Mouse (Mus musculus) liver, embryonic 13.5 days (tissue): ENCODE measurements around the gene Slc37a1. TPM values are rescaled to one million over a fixed set of nuclear protein-coding genes. Genes with fewer than 3 reads are reported as not detected.

Source experiments
- ATAC-seq: fragments of 200-750 bp; cut with Nextera tagmentation; 2 replicates; pipeline ENCODE4 v1.8.0; 2017; ENCODE audit warnings: low read depth, mild to moderate bottlenecking, moderate number of reproducible peaks, moderate library complexity
- DNase-seq: peaks from one replicate; pipeline ENCODE4 v3.0.0; 2022
- H3K27ac ChIP-seq: fragments of 300-500 bp; sonication (generic); 2 replicates; pipeline ENCODE4 v1.5.1; 2015; ENCODE audit warnings: moderate library complexity, mild to moderate bottlenecking, inconsistent platforms
- H3K27me3 ChIP-seq: fragments of 300-500 bp; sonication (generic); 2 replicates; pipeline ENCODE4 v1.6.1; 2015; ENCODE audit warnings: mild to moderate bottlenecking, inconsistent platforms
- H3K36me3 ChIP-seq: fragments of 300-500 bp; sonication (generic); 2 replicates; pipeline ENCODE4 v1.6.1; 2015; ENCODE audit warnings: mild to moderate bottlenecking, inconsistent platforms
- H3K4me1 ChIP-seq: fragments of 300-500 bp; sonication (generic); replicated peaks from 2 replicates; pipeline ENCODE4 v1.6.1; 2015; ENCODE audit warnings: inconsistent platforms
- H3K4me2 ChIP-seq: fragments of 300-500 bp; sonication (generic); 2 replicates; pipeline ENCODE4 v1.6.1; 2015; ENCODE audit warnings: inconsistent platforms, mild to moderate bottlenecking, moderate library complexity
- H3K4me3 ChIP-seq: fragments of 300-500 bp; sonication (generic); replicated peaks from 2 replicates; pipeline ENCODE4 v1.5.1; 2015; ENCODE audit warnings: mild to moderate bottlenecking, inconsistent platforms
- H3K9ac ChIP-seq: fragments of 300-500 bp; sonication (generic); 2 replicates; pipeline ENCODE4 v1.6.1; 2015; ENCODE audit warnings: mild to moderate bottlenecking, inconsistent platforms
- H3K9me3 ChIP-seq: fragments of 300-500 bp; sonication (generic); replicated peaks from 2 replicates; pipeline ENCODE4 v1.6.1; 2016; ENCODE audit warnings: inconsistent platforms
- WGBS: fragments of 180-500 bp; shearing (Covaris S2); methylation state at CpG from one replicate; pipeline ENCODE4 v1.1.7; 2015; ENCODE audit not compliant: insufficient replicate concordance; 5-methylcytosine and 5-hydroxymethylcytosine counted together
- polyA plus RNA-seq: library from polyadenylated mRNA; unstranded; fragments of >200 nt; fragmentation: Nextera tagmentation; extraction: Ambion mirVana; gene quantifications from 2 replicates; pipeline ENCODE4 v1.2.1, GENCODE M21; 2015

Slc37a1 gene
- polyA plus RNA-seq, 1 experiment from 2014 or later, result 2.9 TPM

GRCm38 (mm10) chr17:31389432-31390050 is 102.9 kb downstream of the Slc37a1 start:
- H3K36me3 ChIP-seq, result no peaks in the 10 kb centered on the region
- H3K9me3 ChIP-seq, result no peaks in the 10 kb centered on the region
- no peak overlapping the region for H3K4me3 ChIP-seq
- no peak overlapping the region for H3K27ac ChIP-seq
- H3K9ac ChIP-seq, result no peak overlapping the region
- H3K4me1 ChIP-seq, result peaks cover 14% of the 10 kb centered on the region; the same call in 1 of the 2 replicates
- no peak for ATAC-seq
- no peak for DNase-seq
- WGBS, result 50% methylated on average over 3 of the region's 3 CpGs
- H3K4me2 ChIP-seq, result no peak overlapping the region
- H3K27me3 ChIP-seq, result peaks cover 41% of the 10 kb centered on the region

DNA sequence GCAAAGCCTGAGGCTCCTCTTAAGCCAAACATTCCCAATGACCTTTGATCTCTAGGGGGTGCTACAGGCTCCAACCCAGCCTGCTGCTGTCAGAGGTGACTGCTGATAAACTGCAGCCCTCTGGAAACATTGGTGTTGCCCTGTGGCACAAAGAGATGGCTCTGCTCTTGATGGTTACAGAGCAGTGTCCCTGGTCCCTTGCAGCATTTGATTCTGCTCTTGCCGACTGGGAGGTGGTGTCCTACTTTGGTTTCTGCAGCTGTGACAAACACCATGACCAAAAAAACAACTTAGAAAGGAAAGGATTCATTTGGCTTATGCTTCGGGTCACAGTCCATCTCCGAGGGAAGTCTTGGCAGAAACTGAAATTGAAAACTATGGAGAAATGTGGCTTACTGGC is 104.9 kb downstream of the Slc37a1 start:
- no peak overlapping the region for H3K27ac ChIP-seq
- no peak for ATAC-seq
- H3K4me3 ChIP-seq, result no peak overlapping the region
- DNase-seq, result no peak
- H3K4me2 ChIP-seq, result no peak overlapping the region
- H3K9ac ChIP-seq, result no peak overlapping the region
- no peaks in the 10 kb centered on the region for H3K9me3 ChIP-seq
- peaks cover 9% of the 10 kb centered on the region; the same call in 1 of the 2 replicates for H3K4me1 ChIP-seq
- H3K27me3 ChIP-seq, result peaks cover 21% of the 10 kb centered on the region
- 44% methylated on average over 3 of the region's 3 CpGs for WGBS
- H3K36me3 ChIP-seq, result no peaks in the 10 kb centered on the region

GRCm38 (mm10) chr17:31392041-31392440 is 105.4 kb downstream of the Slc37a1 start:
- no peak overlapping the region for H3K27ac ChIP-seq
- ATAC-seq, result no peak
- peaks cover 8% of the 10 kb centered on the region; the same call in 1 of the 2 replicates for H3K4me1 ChIP-seq
- H3K9ac ChIP-seq, result no peak overlapping the region
- H3K4me2 ChIP-seq, result no peak overlapping the region
- WGBS, result 62% methylated on average over 5 of the region's 5 CpGs
- peaks cover 16% of the 10 kb centered on the region for H3K27me3 ChIP-seq
- no peaks in the 10 kb centered on the region for H3K9me3 ChIP-seq
- no peak for DNase-seq
- H3K36me3 ChIP-seq, result no peaks in the 10 kb centered on the region
- no peak overlapping the region for H3K4me3 ChIP-seq

DNA sequence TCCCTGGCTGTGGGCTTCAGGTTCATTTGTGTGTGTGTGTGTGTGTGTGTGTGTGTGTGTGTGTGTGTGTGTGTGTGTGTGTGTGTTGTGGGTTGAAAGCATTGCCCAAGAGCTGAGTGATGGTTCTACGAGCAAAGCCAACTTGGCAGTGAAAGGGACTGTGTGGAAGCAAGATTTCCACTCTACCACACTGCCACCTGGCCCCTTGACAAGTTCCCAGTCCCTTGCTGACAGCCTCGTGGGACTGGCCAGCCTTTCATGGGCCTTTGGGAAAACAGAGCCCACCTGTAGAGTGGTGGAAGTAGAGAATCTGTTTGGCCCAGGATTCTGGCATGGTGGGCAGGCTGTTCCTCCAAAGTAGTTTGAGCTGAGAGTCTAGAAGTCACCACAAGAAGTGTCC is 107.2 kb downstream of the Slc37a1 start:
- 28% methylated on average over 2 of the region's 2 CpGs for WGBS
- no peak for ATAC-seq
- H3K4me3 ChIP-seq, result no peak overlapping the region
- H3K27me3 ChIP-seq, result no peaks in the 10 kb centered on the region
- no peaks in the 10 kb centered on the region for H3K36me3 ChIP-seq
- no peak overlapping the region for H3K4me2 ChIP-seq
- no peaks in the 10 kb centered on the region for H3K9me3 ChIP-seq
- DNase-seq, result no peak
- no peak overlapping the region for H3K27ac ChIP-seq
- H3K4me1 ChIP-seq, result peaks cover 6% of the 10 kb centered on the region; the same call in 1 of the 2 replicates
- no peak overlapping the region for H3K9ac ChIP-seq

GRCm38 (mm10) chr17:31400294-31400693 is 113.7 kb downstream of the Slc37a1 start:
- H3K4me3 ChIP-seq, result no peak overlapping the region
- H3K4me2 ChIP-seq, result no peak overlapping the region
- ATAC-seq (no peak), DNase-seq (no peak)
- 75% methylated on average over 6 of the region's 6 CpGs for WGBS
- H3K4me1 ChIP-seq, result no peaks in the 10 kb centered on the region
- H3K9ac ChIP-seq, result no peak overlapping the region
- H3K27me3 ChIP-seq, result no peaks in the 10 kb centered on the region
- H3K27ac ChIP-seq, result no peak overlapping the region
- H3K9me3 ChIP-seq, result no peaks in the 10 kb centered on the region
- no peaks in the 10 kb centered on the region for H3K36me3 ChIP-seq

Other genes with a start within 250 kb of the Slc37a1 start
- 6.1 and 6.2 TPM in 2 replicates for gene Abcg1, start 229.1 kb upstream of the Slc37a1 start, polyA plus RNA-seq
- gene Tff3, start 157.1 kb upstream of the Slc37a1 start, polyA plus RNA-seq, result 4.7 and 6.0 TPM in 2 replicates
- not detected in 2 replicates for gene Tff2, start 142.5 kb upstream of the Slc37a1 start, polyA plus RNA-seq
- 0.43 TPM in 1 of 2 replicates, not detected in the other for gene Tff1, start 121.5 kb upstream of the Slc37a1 start, polyA plus RNA-seq
- 0.12 and 0.16 TPM in 2 replicates for gene Tmprss3, start 87.8 kb upstream of the Slc37a1 start, polyA plus RNA-seq
- 18.8 and 19.9 TPM in 2 replicates for gene Ubash3a, start 78.9 kb upstream of the Slc37a1 start, polyA plus RNA-seq
- gene Rsph1, start 9.4 kb upstream of the Slc37a1 start, polyA plus RNA-seq, result 0.19 and 0.20 TPM in 2 replicates
- 3.9 and 5.1 TPM in 2 replicates for gene Pde9a, start 99.4 kb downstream of the Slc37a1 start, polyA plus RNA-seq
- gene Wdr4, start 233.2 kb downstream of the Slc37a1 start, polyA plus RNA-seq, result 36.9 and 39.4 TPM in 2 replicates
- gene Ndufv3, start 233.3 kb downstream of the Slc37a1 start, polyA plus RNA-seq, result 163 and 179 TPM in 2 replicates